Comparison of ENCODE assay signal across 16 mouse cellular contexts in the genomic region with DNA sequence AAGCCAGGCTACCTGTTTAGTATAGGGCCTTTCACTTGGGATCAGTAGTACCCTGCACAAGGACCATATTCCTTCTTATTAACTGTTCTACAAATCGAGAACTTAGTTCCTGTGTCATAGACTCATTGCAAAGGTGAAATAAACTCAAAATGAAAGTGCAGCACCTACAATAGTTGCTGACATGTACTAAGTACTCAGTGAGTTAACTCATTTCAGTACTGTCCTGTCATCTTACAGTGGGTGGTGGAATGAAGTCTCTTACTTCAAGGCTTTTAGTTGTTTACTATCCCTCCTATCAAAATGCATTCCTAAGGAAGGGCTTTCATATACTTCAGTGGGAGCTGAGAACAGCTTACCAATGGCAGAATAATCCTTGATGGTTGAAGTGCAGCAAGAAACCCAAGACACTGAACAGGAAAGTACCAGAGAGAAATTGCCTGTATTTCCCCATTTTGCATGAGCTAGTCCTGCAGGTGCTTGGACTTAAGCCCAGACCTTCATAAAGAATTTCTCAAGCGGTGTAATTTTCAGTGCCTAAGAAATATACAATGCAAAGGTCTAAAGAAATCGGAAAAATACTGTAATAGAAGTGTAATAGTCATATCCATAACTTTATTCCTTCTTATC.
"Had no signal": no experiment of that assay in that cellular context is flagged by ENCODE, and none has a peak within 500 bp of the region (broad histone marks: within the 10 kb centered on the region; RNA-seq: fewer than 3 reads in every experiment).

No protein-coding gene starts in this region.

- ATAC-seq: liver, postnatal 0 days; lung, postnatal 0 days; midbrain, embryonic 13.5 days; midbrain, embryonic 15.5 days had no signal

- H3K4me1 ChIP-seq: lung, embryonic 15.5 days; megakaryocyte, embryonic 14.5 days; midbrain, embryonic 15.5 days; neural tube, embryonic 12.5 days had no signal

- H3K27me3 ChIP-seq: lung, embryonic 15.5 days; megakaryocyte, embryonic 14.5 days; midbrain, embryonic 13.5 days; midbrain, embryonic 15.5 days; neural tube, embryonic 12.5 days had no signal

- H3K4me2 ChIP-seq: lung, embryonic 15.5 days; midbrain, embryonic 11.5 days; midbrain, embryonic 13.5 days; midbrain, embryonic 15.5 days; neural tube, embryonic 12.5 days had no signal

- H3K36me3 ChIP-seq: lung, embryonic 15.5 days; midbrain, embryonic 13.5 days; midbrain, embryonic 15.5 days; neural tube, embryonic 12.5 days had no signal

- H3K9ac ChIP-seq: liver, postnatal 0 days; lung, embryonic 15.5 days; midbrain, embryonic 13.5 days; midbrain, embryonic 15.5 days; neural tube, embryonic 12.5 days had no signal

- H3K4me3 ChIP-seq: lung, embryonic 15.5 days; megakaryocyte, embryonic 14.5 days; midbrain, embryonic 13.5 days; midbrain, embryonic 15.5 days; neural tube, embryonic 12.5 days had no signal

- H3K9me3 ChIP-seq: lung, embryonic 15.5 days; megakaryocyte, embryonic 14.5 days; midbrain, embryonic 13.5 days; midbrain, embryonic 15.5 days; neural tube, embryonic 12.5 days had no signal

- DNase-seq: liver, postnatal 0 days; lung, adult 2 months; lung, postnatal 14 days; lung, postnatal 36 days; right cerebral cortex, postnatal 14 days; thymus, adult 18-20 months; thymus, postnatal 14 days; thymus, postnatal 36 days had no signal

- H3K27ac ChIP-seq: lung, embryonic 15.5 days; macrophage; midbrain, embryonic 13.5 days; midbrain, embryonic 15.5 days; neural tube, embryonic 12.5 days had no signal
